Mouse (Mus musculus): ENCODE measurements at regions not wholly inside any gene's neighbourhood (a gene's known extent, or its start where the extent isn't known, plus 50 kb on each side); places are given as distances from the start of the nearest gene placed in this dataset.

- DNase-seq (ENCODE audit: low spot score), result no peak
These were observed 192.3 kb upstream of the B430218F22Rik start for GRCm38 (mm10) chr13:118193951-118194696.

DNA sequence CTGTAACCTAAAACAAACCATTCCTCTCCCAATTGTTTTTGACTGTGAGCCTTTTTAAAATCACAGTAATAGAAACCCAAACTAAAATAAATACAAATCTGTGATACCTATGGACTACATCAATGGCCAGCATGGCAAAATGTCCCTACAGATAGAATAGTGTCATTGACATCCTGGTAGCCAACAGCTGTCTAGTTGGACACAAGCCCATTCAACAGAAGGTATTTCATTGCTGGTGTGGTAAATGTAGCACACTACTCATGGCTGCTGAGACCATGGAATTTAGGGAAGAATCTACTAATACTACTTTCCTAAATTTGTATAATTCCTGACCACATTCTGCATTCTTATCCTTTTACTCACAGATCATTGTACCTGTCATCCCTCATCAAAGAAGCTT, 178.3 kb upstream of the B430218F22Rik start:
- no peak for DNase-seq (ENCODE audit: low spot score)

- peak; percentile 8 for DNase-seq (ENCODE audit: low spot score)
These were observed 159.1 kb upstream of the B430218F22Rik start for GRCm38 (mm10) chr13:118227354-118227753.

- no peak for DNase-seq (ENCODE audit: low spot score)
These were observed 148.5 kb upstream of the B430218F22Rik start for GRCm38 (mm10) chr13:118237968-118238367.

DNA sequence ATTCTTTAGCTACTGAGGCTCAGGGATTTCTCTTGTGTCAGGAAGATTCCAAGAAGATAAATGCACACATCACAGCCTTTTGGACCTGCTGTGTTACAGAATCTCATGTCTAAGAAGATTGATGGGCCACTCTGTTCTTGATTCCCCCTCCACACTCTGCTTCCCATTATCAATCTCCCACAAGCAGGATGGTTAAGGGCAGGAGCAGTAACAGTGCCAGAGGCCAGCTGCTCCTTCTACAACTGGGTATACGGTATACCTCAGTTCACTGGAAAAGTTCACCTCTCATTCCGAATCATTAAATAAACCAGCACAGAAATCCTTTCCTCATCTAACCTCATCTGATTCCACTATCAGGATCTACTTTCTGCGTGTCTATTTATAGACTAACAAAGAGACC, 141.8 kb upstream of the B430218F22Rik start:
- DNase-seq (ENCODE audit: low spot score), result no peak

DNA sequence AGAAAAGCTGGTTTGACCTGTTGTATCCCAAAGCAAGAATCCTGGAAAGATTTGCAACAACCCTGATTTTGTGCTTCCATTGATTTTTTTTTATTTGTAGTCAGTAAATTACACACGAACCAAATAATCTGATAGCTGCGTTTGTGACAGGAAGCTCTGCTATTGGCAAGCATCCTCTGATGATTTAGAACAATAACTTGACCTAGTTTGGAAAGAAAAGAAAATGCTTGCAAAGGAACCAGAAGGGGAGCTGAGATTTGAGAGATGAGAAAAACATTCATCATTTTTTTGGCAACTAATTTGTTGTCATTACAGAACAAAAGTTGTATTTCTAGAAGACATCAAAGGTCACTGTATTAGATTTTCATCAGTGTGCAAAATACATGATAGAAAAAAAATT, 140.9 kb upstream of the B430218F22Rik start:
- no peak for DNase-seq (ENCODE audit: low spot score)

DNA sequence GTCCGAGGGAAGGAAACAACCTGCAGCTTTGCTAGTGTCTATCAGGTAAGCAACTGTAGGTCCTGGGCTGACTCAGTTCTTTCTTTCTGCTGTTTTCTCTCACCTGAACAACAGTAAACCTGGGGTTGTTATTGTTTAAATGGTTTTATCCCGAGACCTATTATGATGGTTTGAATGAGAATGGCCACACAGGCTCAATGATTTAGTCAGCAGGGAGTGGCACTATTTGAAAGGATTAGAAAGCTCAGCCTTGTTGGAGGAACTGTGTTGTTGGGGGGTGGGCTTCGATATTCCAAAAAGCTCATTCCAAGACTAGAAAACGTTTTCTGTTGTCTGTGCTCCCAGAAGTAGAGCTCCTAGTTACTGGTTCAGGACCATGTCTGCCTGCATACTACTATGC, 126.8 kb upstream of the B430218F22Rik start:
- no peak for DNase-seq (ENCODE audit: low spot score)

GRCm38 (mm10) chr13:118262971-118263370, 123.5 kb upstream of the B430218F22Rik start:
- DNase-seq (ENCODE audit: low spot score), result no peak

DNA sequence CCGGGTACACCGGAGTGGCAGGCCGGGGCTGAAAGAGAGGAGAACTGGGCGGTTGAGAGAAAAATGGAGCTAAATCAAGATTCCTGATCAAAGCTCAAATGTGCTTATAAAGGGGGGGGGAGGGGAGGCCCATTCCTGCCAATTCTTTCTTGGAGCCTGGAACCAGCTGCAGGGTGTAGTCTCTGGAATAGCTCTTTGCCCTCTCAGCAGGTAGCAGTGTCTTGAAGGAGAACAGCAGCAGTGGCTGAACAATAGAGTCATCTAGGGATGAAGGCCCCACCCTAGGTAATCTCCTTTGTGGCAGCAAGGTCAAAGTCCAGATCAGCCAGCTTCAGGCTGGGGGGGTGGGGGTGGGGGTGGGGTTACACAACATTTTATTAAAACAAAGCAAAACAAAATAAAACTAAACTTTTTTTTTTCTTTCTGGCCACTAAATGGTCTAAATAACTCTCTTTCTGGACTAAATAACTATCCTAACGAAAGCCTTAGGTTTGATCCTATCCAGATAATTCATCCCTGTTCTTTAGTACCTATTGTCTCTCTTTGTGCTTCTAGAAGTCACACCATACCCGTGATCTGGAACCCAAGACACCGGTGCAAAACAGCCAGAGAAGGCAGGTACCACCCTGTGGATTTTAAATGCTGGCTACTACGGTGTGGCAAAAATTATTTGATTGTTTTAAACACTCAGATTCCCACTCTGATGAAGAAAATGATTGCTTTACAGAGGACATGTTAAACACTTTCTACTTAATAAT, 120.5 kb upstream of the B430218F22Rik start:
- no peak for DNase-seq (ENCODE audit: low spot score)

GRCm38 (mm10) chr13:118272904-118273303, 113.5 kb upstream of the B430218F22Rik start:
- no peak for DNase-seq (ENCODE audit: low spot score)

DNA sequence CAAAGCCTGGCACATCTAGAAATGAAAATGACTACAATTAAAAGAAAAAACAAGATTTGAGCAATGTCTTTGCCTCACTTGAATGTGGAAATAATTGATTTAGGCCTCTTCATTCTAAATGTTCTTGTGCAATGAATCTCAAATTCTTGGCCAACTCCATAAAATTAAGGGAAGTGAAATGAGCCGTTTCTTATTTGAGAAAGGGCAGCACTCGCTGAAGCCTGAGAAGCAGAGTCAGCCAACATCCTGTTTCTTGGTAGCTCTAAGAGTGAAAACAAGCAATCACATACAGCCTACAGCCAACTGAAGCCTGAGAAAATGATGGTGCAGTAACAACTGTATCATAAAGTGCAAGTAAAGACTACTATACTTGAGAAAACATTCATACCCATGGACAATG, 105.5 kb upstream of the B430218F22Rik start:
- no peak for DNase-seq (ENCODE audit: low spot score)

- no peak for DNase-seq (ENCODE audit: low spot score)
These were observed 92.7 kb upstream of the B430218F22Rik start for GRCm38 (mm10) chr13:118293728-118294127.

GRCm38 (mm10) chr13:118310080-118310479, 76.3 kb upstream of the B430218F22Rik start:
- DNase-seq (ENCODE audit: low spot score), result no peak

- DNase-seq (ENCODE audit: low spot score), result no peak
These were observed 72.8 kb upstream of the B430218F22Rik start for GRCm38 (mm10) chr13:118313676-118314075.

Measured in lung, postnatal 25 days (tissue).